Mouse (Mus musculus): ENCODE results near the gene Pkhd1.

DNA sequence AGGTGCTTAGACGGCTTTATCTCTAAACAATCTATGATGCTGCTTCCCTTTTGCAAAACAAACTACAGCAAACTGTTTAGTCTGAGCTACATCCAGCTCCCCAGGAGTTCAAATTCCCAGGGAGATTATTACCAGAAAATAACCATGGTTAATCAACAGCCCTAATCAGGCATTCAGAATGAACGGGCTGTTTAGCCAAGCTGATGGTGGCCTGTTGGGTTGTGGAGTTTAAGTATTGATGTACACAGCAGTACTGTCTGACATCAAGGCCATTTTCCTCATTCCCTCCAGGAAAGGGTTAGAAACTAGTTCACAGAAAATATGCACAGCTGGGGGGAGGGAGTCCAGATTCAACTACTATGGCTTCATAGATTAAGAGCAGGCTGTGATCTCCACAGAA, 12.4 kb downstream of the Pkhd1 start:
- TF ChIP-seq CTCF (IDR thresholded peaks at IDR 0.05; ENCODE audit: low read depth): no peak
- no peak for TF ChIP-seq EP300 (IDR thresholded peaks at IDR 0.05; ENCODE audit: low read depth)
